Mouse (Mus musculus): ENCODE results near the gene Zfp771. TPM values are rescaled to one million over a fixed set of nuclear protein-coding genes. Genes with fewer than 3 reads are reported as not detected.

Gene Zfp771
- polyA plus RNA-seq, 1 experiment from 2014 or later = 37.0 TPM

DNA sequence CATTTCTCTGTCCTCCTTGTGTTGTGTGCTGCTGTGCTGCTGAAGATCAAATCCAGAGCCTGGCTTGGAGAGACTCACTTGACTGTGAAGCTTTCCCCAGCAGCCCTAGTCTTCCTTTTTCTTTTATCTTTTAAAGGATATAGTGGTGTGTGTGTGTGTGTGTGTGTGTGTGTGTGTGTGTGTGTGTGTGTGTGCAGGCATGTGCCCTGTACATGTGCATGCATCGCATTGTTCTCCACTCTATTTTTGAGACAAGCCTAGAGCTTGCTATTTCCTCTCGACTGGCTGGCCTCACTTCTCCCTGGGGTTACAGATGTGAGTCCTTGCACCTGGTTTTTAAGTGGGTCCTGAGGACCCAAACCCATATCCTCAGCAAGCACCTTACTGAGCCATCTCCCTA lies 38.1 kb downstream of the Zfp771 start:
- peak; percentile 44 for DNase-seq (ENCODE audit: low spot score)

DNA sequence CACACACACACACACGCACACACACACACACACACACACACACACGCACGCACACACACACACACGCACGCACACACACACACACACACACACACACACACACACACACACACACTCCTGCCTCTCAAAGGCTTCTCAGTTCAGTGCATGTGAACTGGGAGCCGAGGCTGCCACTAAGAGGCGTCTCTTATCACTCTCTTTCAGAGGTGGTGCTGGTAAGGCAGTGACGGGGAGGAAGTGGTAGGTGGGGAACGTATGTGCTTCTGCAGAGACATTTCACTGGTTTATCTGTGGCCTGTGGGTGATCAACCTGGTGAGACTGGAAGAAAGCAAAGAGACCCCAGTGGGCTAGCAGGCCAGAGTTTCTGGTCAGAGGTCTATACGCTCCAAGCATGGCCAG lies 41.1 kb downstream of the Zfp771 start:
- DNase-seq (ENCODE audit: low spot score) = peak; percentile 85

DNA sequence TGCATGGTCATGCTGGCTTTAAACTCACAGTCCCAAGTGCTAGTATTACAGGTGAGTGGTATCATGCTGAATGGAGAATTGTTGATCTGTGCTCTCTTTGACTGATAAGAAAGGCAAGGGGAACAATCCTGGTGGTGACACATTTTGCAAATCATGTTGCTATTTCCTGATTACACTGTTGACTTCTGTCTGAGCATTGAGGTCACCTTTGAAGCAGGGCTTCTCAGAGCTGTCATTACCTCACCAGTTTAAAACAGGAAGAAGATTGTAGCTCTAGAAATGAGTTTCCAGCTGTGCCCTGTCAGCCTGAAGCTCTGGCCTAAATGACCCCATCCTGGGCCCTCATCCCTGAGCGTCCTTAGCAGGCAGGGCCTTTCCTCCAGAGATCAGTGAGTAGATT lies 43.9 kb downstream of the Zfp771 start:
- peak; percentile 74 for DNase-seq (ENCODE audit: low spot score)

DNA sequence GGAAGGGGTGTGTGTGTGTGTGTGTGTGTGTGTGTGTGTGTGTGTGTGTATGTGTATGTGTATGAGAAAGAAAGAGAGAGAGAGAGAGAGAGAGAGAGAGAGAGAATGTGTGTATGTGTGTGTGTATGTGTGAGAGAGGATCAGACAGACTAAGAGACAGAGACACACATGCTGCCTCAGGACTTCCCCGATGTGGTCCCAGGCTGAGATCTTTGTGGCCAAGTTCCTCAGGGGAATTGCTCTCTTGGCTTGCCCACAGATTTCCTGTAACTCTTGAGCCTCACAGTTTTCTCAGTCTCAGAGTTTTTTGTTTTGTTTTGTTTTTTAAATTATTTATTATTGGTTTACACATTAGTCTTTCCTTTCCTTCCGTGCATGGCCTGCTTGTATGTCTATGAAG lies 45.2 kb downstream of the Zfp771 start:
- DNase-seq (ENCODE audit: low spot score) = no peak

DNA sequence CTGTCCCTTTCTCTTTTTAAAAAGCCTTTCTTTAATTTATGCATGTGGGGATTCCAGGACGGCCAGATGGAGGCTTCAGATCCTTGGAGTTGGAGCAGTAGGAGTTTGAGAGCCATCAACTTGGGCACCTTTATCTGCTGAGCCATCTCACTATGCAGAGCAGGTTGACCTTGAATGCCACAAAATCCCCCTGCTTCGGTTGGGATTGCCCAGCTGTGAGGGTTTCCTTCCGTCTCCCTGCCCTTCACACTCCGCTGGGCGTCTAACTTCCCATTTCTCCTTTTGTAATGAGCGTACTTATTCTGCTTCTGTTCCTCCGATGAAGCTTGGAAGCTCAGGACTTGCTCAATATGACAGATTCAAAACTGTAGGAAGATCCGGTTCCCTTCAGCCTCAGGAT lies 46.1 kb downstream of the Zfp771 start:
- DNase-seq (ENCODE audit: low spot score) = no peak

DNA sequence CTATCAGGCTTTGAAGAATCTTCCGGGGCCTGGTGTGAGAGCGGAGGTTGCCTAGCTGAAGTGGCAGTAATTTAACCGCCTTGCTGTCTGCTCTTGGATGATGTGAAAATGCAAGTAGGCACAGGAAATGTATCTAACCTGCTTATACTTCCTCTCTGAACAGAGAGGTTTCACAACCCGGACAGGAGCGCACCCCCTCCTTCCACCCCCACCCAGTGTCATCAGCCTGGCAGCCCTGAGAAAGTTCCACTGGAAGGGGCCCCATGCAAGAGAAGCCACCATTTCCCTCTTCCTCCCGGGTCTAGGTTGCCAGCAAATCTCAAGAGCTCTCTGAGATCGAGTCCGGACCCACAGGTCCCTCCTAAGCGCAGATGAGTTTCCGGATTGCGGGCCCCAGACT lies 52.0 kb downstream of the Zfp771 start, which contains the start of gene Itgal:
Itgal (plus strand) TSS at position 163 of the 400 bp plus-strand sequence.
- peak; percentile 82 for DNase-seq (ENCODE audit: low spot score)

DNA sequence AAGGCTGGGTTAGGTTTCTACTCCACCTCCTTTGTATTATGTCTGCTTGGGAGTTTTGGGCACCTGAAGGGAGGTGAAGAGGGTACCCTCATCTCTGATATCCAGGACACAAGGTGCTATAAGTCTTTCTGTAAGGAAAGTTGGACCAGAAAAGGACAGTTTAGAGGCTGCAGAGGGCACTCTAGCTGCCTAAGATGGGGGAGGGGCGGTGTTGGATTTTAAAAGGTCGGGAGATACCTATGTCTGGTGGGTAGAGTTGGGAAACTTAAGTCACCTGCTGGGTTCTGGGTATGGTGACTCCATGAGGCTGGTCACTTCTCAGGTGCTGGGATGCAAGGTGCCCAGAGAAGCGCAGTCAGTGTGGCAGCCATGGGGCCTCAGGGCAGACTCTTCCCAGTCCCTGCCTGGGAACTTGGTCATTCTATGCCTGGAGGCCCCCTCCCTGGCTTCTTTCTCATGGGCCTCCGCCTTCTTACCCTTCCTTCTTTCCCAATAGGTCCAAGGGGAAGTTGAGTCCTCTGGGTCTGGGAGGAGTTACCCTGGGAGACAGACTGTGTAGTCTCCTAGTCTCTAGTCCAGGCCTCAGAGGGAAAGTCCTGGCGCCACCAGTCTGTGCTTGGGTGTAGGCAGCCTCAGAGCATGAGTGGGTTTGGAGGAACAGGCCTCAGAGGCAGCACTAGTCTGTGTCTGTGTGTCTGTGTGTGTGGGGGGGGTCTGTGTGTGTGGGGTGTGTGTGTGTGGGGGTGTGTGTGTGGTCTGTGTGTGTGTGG lies 52.9 kb downstream of the Zfp771 start:
- no peak for DNase-seq (ENCODE audit: low spot score)

DNA sequence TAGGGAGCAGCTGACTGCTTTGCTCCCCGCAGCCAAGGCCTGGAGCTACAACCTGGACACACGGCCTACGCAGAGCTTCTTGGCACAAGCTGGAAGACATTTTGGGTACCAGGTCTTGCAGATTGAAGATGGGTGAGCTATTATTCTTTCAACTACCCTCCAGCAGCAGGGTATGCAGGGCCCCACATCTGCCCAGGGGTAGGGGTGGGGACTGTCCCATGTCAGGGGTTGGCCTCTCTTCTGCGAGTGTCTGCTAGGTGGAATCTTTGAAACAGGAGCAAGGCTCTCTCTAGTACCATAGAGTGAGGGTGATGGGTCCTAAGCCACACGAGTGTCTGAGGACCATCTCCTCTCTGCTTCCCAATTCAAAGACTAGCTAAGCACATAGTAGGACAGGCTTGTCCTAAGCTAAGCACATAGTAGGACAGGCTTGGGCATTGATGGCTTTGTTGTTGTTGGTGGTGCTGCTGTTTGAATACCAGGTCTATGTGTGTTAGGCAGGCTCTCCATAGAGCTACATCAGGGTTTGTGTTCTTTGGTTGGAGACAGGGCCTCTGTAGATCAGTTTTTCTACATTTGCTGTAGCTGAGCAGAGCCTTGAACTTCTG lies 53.6 kb downstream of the Zfp771 start:
- DNase-seq (ENCODE audit: low spot score) = no peak

Other genes starting within 250 kb of the Zfp771 start
- gene Mvp, start 229.7 kb upstream of the Zfp771 start, polyA plus RNA-seq (2015; fragmentation: Nextera tagmentation; extraction: Ambion mirVana) = 29.8 and 32.5 TPM in 2 replicates
- gene Pagr1b, start 227.8 kb upstream of the Zfp771 start, polyA plus RNA-seq (2015; fragmentation: Nextera tagmentation; extraction: Ambion mirVana) = 0.60 and 1.2 TPM in 2 replicates
- gene Pagr1a, start 226.9 kb upstream of the Zfp771 start, polyA plus RNA-seq (2015; fragmentation: Nextera tagmentation; extraction: Ambion mirVana) = 51.8 and 100 TPM in 2 replicates
- 57.8 and 80.0 TPM in 2 replicates for gene Gm42742, start 223.2 kb upstream of the Zfp771 start, polyA plus RNA-seq (2015; fragmentation: Nextera tagmentation; extraction: Ambion mirVana)
- 0.57 and 0.69 TPM in 2 replicates for gene Prrt2, start 223.1 kb upstream of the Zfp771 start, polyA plus RNA-seq (2015; fragmentation: Nextera tagmentation; extraction: Ambion mirVana)
- 111 and 132 TPM in 2 replicates for gene Maz, start 217.2 kb upstream of the Zfp771 start, polyA plus RNA-seq (2015; fragmentation: Nextera tagmentation; extraction: Ambion mirVana)
- gene Kif22, start 201.8 kb upstream of the Zfp771 start, polyA plus RNA-seq (2015; fragmentation: Nextera tagmentation; extraction: Ambion mirVana) = 117 and 133 TPM in 2 replicates
- gene Zg16, start 156.9 kb upstream of the Zfp771 start, polyA plus RNA-seq (2015; fragmentation: Nextera tagmentation; extraction: Ambion mirVana) = 2.4 and 2.7 TPM in 2 replicates
- gene AI467606, start 152.9 kb upstream of the Zfp771 start, polyA plus RNA-seq (2015; fragmentation: Nextera tagmentation; extraction: Ambion mirVana) = 154 and 165 TPM in 2 replicates
- 0.99 and 1.4 TPM in 2 replicates for gene Qprt, start 122.0 kb upstream of the Zfp771 start, polyA plus RNA-seq (2015; fragmentation: Nextera tagmentation; extraction: Ambion mirVana)
- 26.6 and 26.7 TPM in 2 replicates for gene Spn, start 106.5 kb upstream of the Zfp771 start, polyA plus RNA-seq (2015; fragmentation: Nextera tagmentation; extraction: Ambion mirVana)
- gene Cd2bp2, start 48.2 kb upstream of the Zfp771 start, polyA plus RNA-seq (2015; fragmentation: Nextera tagmentation; extraction: Ambion mirVana) = 59.5 and 62.0 TPM in 2 replicates
- 20.5 and 27.4 TPM in 2 replicates for gene Tbc1d10b, start 35.8 kb upstream of the Zfp771 start, polyA plus RNA-seq (2015; fragmentation: Nextera tagmentation; extraction: Ambion mirVana)
- gene Mylpf, start 35.4 kb upstream of the Zfp771 start, polyA plus RNA-seq (2015; fragmentation: Nextera tagmentation; extraction: Ambion mirVana) = 67.7 and 68.9 TPM in 2 replicates
- 25.4 and 29.7 TPM in 2 replicates for gene Zfp553, start 11.2 kb upstream of the Zfp771 start, polyA plus RNA-seq (2015; fragmentation: Nextera tagmentation; extraction: Ambion mirVana)
- gene Sept1, start 11.1 kb upstream of the Zfp771 start, polyA plus RNA-seq (2015; fragmentation: Nextera tagmentation; extraction: Ambion mirVana) = 638 and 684 TPM in 2 replicates
- gene Dctpp1, start 16.4 kb downstream of the Zfp771 start, polyA plus RNA-seq (2015; fragmentation: Nextera tagmentation; extraction: Ambion mirVana) = 181 and 213 TPM in 2 replicates
- gene Sephs2, start 29.8 kb downstream of the Zfp771 start, polyA plus RNA-seq (2015; fragmentation: Nextera tagmentation; extraction: Ambion mirVana) = 146 and 151 TPM in 2 replicates
- gene Itgal, start 52.0 kb downstream of the Zfp771 start, polyA plus RNA-seq (2015; fragmentation: Nextera tagmentation; extraction: Ambion mirVana) = 81.6 and 96.5 TPM in 2 replicates
- 2.5 TPM in 2 replicates for gene Zfp768, start 101.3 kb downstream of the Zfp771 start, polyA plus RNA-seq (2015; fragmentation: Nextera tagmentation; extraction: Ambion mirVana)
- gene Zfp747, start 131.8 kb downstream of the Zfp771 start, polyA plus RNA-seq (2015; fragmentation: Nextera tagmentation; extraction: Ambion mirVana) = 7.3 and 8.0 TPM in 2 replicates
- 4.8 and 6.0 TPM in 2 replicates for gene 9130019O22Rik, start 142.9 kb downstream of the Zfp771 start, polyA plus RNA-seq (2015; fragmentation: Nextera tagmentation; extraction: Ambion mirVana)
- gene E430018J23Rik, start 149.4 kb downstream of the Zfp771 start, polyA plus RNA-seq (2015; fragmentation: Nextera tagmentation; extraction: Ambion mirVana) = 4.4 and 4.9 TPM in 2 replicates
- 6.8 and 7.0 TPM in 2 replicates for gene Zfp764, start 162.5 kb downstream of the Zfp771 start, polyA plus RNA-seq (2015; fragmentation: Nextera tagmentation; extraction: Ambion mirVana)
- 26.2 and 28.0 TPM in 2 replicates for gene Zfp688, start 177.8 kb downstream of the Zfp771 start, polyA plus RNA-seq (2015; fragmentation: Nextera tagmentation; extraction: Ambion mirVana)
- gene Zfp689, start 204.9 kb downstream of the Zfp771 start, polyA plus RNA-seq (2015; fragmentation: Nextera tagmentation; extraction: Ambion mirVana) = 4.3 and 4.7 TPM in 2 replicates
- 51.0 and 54.6 TPM in 2 replicates for gene Prr14, start 215.3 kb downstream of the Zfp771 start, polyA plus RNA-seq (2015; fragmentation: Nextera tagmentation; extraction: Ambion mirVana)
- 14.6 and 20.0 TPM in 2 replicates for gene Fbrs, start 234.9 kb downstream of the Zfp771 start, polyA plus RNA-seq (2015; fragmentation: Nextera tagmentation; extraction: Ambion mirVana)

Measured in thymus, postnatal 0 days (tissue).